Mouse (Mus musculus): ENCODE measurements around the gene Cnn1. TPM values are rescaled to one million over a fixed set of nuclear protein-coding genes. Genes with fewer than 3 reads are reported as not detected.
"Not testable (repeated sequence)": the region's sequence is repeated elsewhere in the genome, so short reads cannot be mapped to it uniquely, and the experiment has no call there.

The Cnn1 gene
- total and polyA plus RNA-seq, 3 experiments, result not detected

- H3K36me3 ChIP-seq (replicated peaks in 1 of 2; ENCODE audit: control insufficient read depth in 1 of 2, insufficient read depth in 1 of 2, low read length in 1 of 2), result peaks cover 46 to 74% of the 10 kb centered on the region in 2 experiments
- no peaks in the 10 kb centered on the region for H3K27me3 ChIP-seq (replicated peaks)
- no peak overlapping the region for H3K4me3 ChIP-seq (replicated peaks in 1 of 3; ENCODE audit: low read depth in 2 of 3, low read length in 2 of 3, poor library complexity in 1 of 3)
- peaks cover 6 to 19% of the 10 kb centered on the region in 2 experiments for H3K4me1 ChIP-seq (ENCODE audit: control insufficient read depth in 1 of 2, insufficient read depth in 2 of 2)
- H3K9me3 ChIP-seq (replicated peaks; ENCODE audit: low read length), result no peaks in the 10 kb centered on the region
- peak overlapping the region; percentile 83; the same call in 1 of the 2 replicates for H3K9ac ChIP-seq (ENCODE audit: insufficient read depth, low read depth)
- no peaks in the 10 kb centered on the region; the same call in 1 of the 2 replicates for H3K79me2 ChIP-seq (replicated peaks; ENCODE audit: control insufficient read depth, extremely low read depth, insufficient read depth, poor library complexity, severe bottlenecking)
- dilution Hi-C loops (cut with MboI; ENCODE audit: extremely low pct_ligation_motif_present, extremely low pct_unique_long_range_greater_than_20kb, low sequenced_read_pairs), result no loop called here
- peak; percentile 45 for DNase-seq (ENCODE audit: extremely low read depth)
- H3K4me2 ChIP-seq (ENCODE audit: insufficient read depth, low read depth, poor library complexity, severe bottlenecking), result peak overlapping the region; percentile 73; the same call in 1 of the 2 replicates
- in situ Hi-C loops (cut with MboI; ENCODE audit: low pct_ligation_motif_present, low pct_unique_long_range_greater_than_20kb, low sequenced_read_pairs), result loop anchor here (5.0 kb wide), 2 partner anchors 45 to 85 kb away; partner anchors contain the start of genes Elof1 and Pigyl
- no peak overlapping the region for H3K27ac ChIP-seq (ENCODE audit: insufficient read depth, low read depth)
- TF ChIP-seq EP300 (IDR thresholded peaks at IDR 0.05; ENCODE audit: low read length), result no peak
- no peak for TF ChIP-seq NRF1 (IDR thresholded peaks at IDR 0.05; ENCODE audit: low read depth, low read length)
- no peak for TF ChIP-seq MAZ (IDR thresholded peaks at IDR 0.05; ENCODE audit: low read depth, low read length)
- no peak for TF ChIP-seq ZKSCAN1 (IDR thresholded peaks at IDR 0.05; ENCODE audit: borderline replicate concordance, low read depth, low read length)
- TF ChIP-seq ZMIZ1 (IDR thresholded peaks at IDR 0.05; ENCODE audit: low read depth, low read length), result no peak
- no peak for TF ChIP-seq CHD1 (IDR thresholded peaks at IDR 0.05; ENCODE audit: low read depth, low read length)
- no peak for TF ChIP-seq HCFC1 (IDR thresholded peaks at IDR 0.05; ENCODE audit: low read depth, low read length)
- TF ChIP-seq BHLHE40 (IDR thresholded peaks at IDR 0.05; ENCODE audit: low read depth, low read length), result no peak
- TF ChIP-seq RAD21 (IDR thresholded peaks at IDR 0.05; ENCODE audit: low read depth, low read length), result no peak
Observed at GRCm38 (mm10) chr9:22072276-22072675, 26.7 kb upstream of the Cnn1 start.

- in situ Hi-C loops (cut with MboI; ENCODE audit: low pct_ligation_motif_present, low pct_unique_long_range_greater_than_20kb, low sequenced_read_pairs); H3K79me2 ChIP-seq (replicated peaks; ENCODE audit: control insufficient read depth, extremely low read depth, insufficient read depth, poor library complexity, severe bottlenecking); dilution Hi-C loops (cut with MboI; ENCODE audit: extremely low pct_ligation_motif_present, extremely low pct_unique_long_range_greater_than_20kb, low sequenced_read_pairs); DNase-seq (ENCODE audit: extremely low read depth); H3K27ac ChIP-seq (ENCODE audit: insufficient read depth, low read depth); H3K4me2 ChIP-seq (ENCODE audit: insufficient read depth, low read depth, poor library complexity, severe bottlenecking); H3K9ac ChIP-seq (ENCODE audit: insufficient read depth, low read depth); H3K4me3 ChIP-seq (replicated peaks in 1 of 3; ENCODE audit: low read depth in 2 of 3, low read length in 2 of 3, poor library complexity in 1 of 3); H3K9me3 ChIP-seq (replicated peaks; ENCODE audit: low read length); H3K27me3 ChIP-seq (replicated peaks): not testable (repeated sequence)
- H3K4me1 ChIP-seq (ENCODE audit: control insufficient read depth in 1 of 2, insufficient read depth in 2 of 2), result peaks cover 6 to 18% of the 10 kb centered on the region in 2 experiments
- peaks cover 50 to 75% of the 10 kb centered on the region in 2 experiments for H3K36me3 ChIP-seq (replicated peaks in 1 of 2; ENCODE audit: control insufficient read depth in 1 of 2, insufficient read depth in 1 of 2, low read length in 1 of 2)
Observed at GRCm38 (mm10) chr9:22075778-22076177, 23.2 kb upstream of the Cnn1 start.

- no peaks in the 10 kb centered on the region for H3K27me3 ChIP-seq (replicated peaks)
- TF ChIP-seq TCF12 (IDR thresholded peaks at IDR 0.05; ENCODE audit: low read depth, low read length) (no peak), KAT2A (IDR thresholded peaks at IDR 0.05; ENCODE audit: insufficient replicate concordance, low read length) (no peak), POLR2AphosphoS2 (IDR thresholded peaks at IDR 0.05; ENCODE audit: low read depth, low read length) (no peak)
- no peak overlapping the region for H3K4me2 ChIP-seq (ENCODE audit: insufficient read depth, low read depth, poor library complexity, severe bottlenecking)
- dilution Hi-C loops (cut with MboI; ENCODE audit: extremely low pct_ligation_motif_present, extremely low pct_unique_long_range_greater_than_20kb, low sequenced_read_pairs), result no loop called here
- no peak overlapping the region for H3K9ac ChIP-seq (ENCODE audit: insufficient read depth, low read depth)
- no peak overlapping the region for H3K27ac ChIP-seq (ENCODE audit: insufficient read depth, low read depth)
- no peaks in the 10 kb centered on the region; the same call in 1 of the 2 replicates for H3K79me2 ChIP-seq (replicated peaks; ENCODE audit: control insufficient read depth, extremely low read depth, insufficient read depth, poor library complexity, severe bottlenecking)
- H3K36me3 ChIP-seq (replicated peaks in 1 of 2; ENCODE audit: control insufficient read depth in 1 of 2, insufficient read depth in 1 of 2, low read length in 1 of 2), result peaks cover 50 to 77% of the 10 kb centered on the region in 2 experiments
- no peaks in the 10 kb centered on the region for H3K9me3 ChIP-seq (replicated peaks; ENCODE audit: low read length)
- H3K4me3 ChIP-seq (replicated peaks in 1 of 3; ENCODE audit: low read depth in 2 of 3, low read length in 2 of 3, poor library complexity in 1 of 3), result no peak overlapping the region
- in situ Hi-C loops (cut with MboI; ENCODE audit: low pct_ligation_motif_present, low pct_unique_long_range_greater_than_20kb, low sequenced_read_pairs), result no loop called here
- peaks cover 6 to 18% of the 10 kb centered on the region in 2 experiments for H3K4me1 ChIP-seq (ENCODE audit: control insufficient read depth in 1 of 2, insufficient read depth in 2 of 2)
- DNase-seq (ENCODE audit: extremely low read depth), result no peak
Observed at GRCm38 (mm10) chr9:22076223-22076622, 22.8 kb upstream of the Cnn1 start.

Measured in CH12.LX (cell line).